Mouse (Mus musculus) intestine, embryonic 14.5 days (tissue): ENCODE measurements around the gene Olfr616. TPM values are rescaled to one million over a fixed set of nuclear protein-coding genes. Genes with fewer than 3 reads are reported as not detected.
"Not testable (repeated sequence)": the region's sequence is repeated elsewhere in the genome, so short reads cannot be mapped to it uniquely, and the experiment has no call there.

ENCODE experiments used
- ATAC-seq: fragments of 200-750 bp; cut with Nextera tagmentation; replicated peaks from 2 replicates; pipeline ENCODE4 v1.8.0; 2017; ENCODE audit warnings: low read depth, moderate number of reproducible peaks, moderate TSS enrichment, moderate library complexity; ENCODE audit not compliant: low FRiP score, low TSS enrichment
- DNase-seq: peaks from one replicate; pipeline ENCODE4 v3.0.0-alpha.2; 2018; ENCODE audit warnings: low spot score
- H3K27ac ChIP-seq: fragments of 300-500 bp; sonication (generic); 2 replicates; pipeline ENCODE4 v1.5.1; 2014; ENCODE audit warnings: low read depth, mild to moderate bottlenecking, control low read depth
- H3K27me3 ChIP-seq: fragments of 300-500 bp; sonication (generic); replicated peaks from 2 replicates; pipeline ENCODE4 v1.6.1; 2014; ENCODE audit warnings: low read length, control low read depth; ENCODE audit not compliant: control insufficient read depth, insufficient read depth
- H3K36me3 ChIP-seq: fragments of 300-500 bp; sonication (generic); 2 replicates; pipeline ENCODE4 v1.6.1; 2014; ENCODE audit warnings: low read length, control low read depth; ENCODE audit not compliant: control insufficient read depth, insufficient read depth
- H3K4me1 ChIP-seq: fragments of 300-500 bp; sonication (generic); replicated peaks from 2 replicates; pipeline ENCODE4 v1.6.1; 2014; ENCODE audit warnings: low read length, control low read depth, mixed read lengths; ENCODE audit not compliant: control insufficient read depth, insufficient read depth
- H3K4me2 ChIP-seq: fragments of 300-500 bp; sonication (generic); 2 replicates; pipeline ENCODE4 v1.6.1; 2014; ENCODE audit warnings: low read length
- H3K4me3 ChIP-seq: fragments of 300-500 bp; sonication (generic); 2 replicates; pipeline ENCODE4 v1.5.1; 2014; ENCODE audit warnings: low read depth, low read length, control low read depth, mixed read lengths
- H3K9ac ChIP-seq: fragments of 300-500 bp; sonication (generic); 2 replicates; pipeline ENCODE4 v1.6.1; 2014; ENCODE audit warnings: mild to moderate bottlenecking, low read length
- H3K9me3 ChIP-seq: fragments of 300-500 bp; sonication (generic); 2 replicates; pipeline ENCODE4 v1.6.1; 2016; ENCODE audit warnings: low read length, control low read depth; ENCODE audit not compliant: control insufficient read depth
- WGBS: fragments of 180-500 bp; shearing (Covaris S2); extraction: QIAGEN DNeasy Blood & Tissue Kit; methylation state at CpG from one replicate; pipeline ENCODE4 v1.1.7; 2014; 5-methylcytosine and 5-hydroxymethylcytosine counted together
- microRNA-seq: library from miRNA; unstranded; fragments of <30 nt; microRNA quantifications from one replicate; pipeline ENCODE4, GENCODE M21; 2016
- polyA plus RNA-seq: library from polyadenylated mRNA; unstranded; fragments of >200 nt; fragmentation: Nextera tagmentation; extraction: Ambion mirVana; gene quantifications from 2 replicates; pipeline ENCODE4 v1.2.1, GENCODE M21; 2014

Gene Olfr616
- polyA plus RNA-seq, 1 experiment from 2014 or later: not detected

- not testable (repeated sequence) for H3K9ac ChIP-seq, H3K27me3 ChIP-seq, H3K36me3 ChIP-seq, ATAC-seq, H3K27ac ChIP-seq, H3K4me3 ChIP-seq, DNase-seq, H3K4me1 ChIP-seq, H3K9me3 ChIP-seq, H3K4me2 ChIP-seq
- whole genome bisulfite sequencing: 67% methylated on average over 1 of the region's 1 CpGs
Observed at GRCm38 (mm10) chr7:103520746-103521145, 48.2 kb downstream of the Olfr616 start, which contains the start of gene Olfr611. Olfr611 (minus strand) TSS chr7:103520846.

Small RNAs within 50 kb of the gene (microRNA-seq; reads per million reads assigned to microRNA genes)
- gene Gm26506: not detected

Other genes starting within 250 kb of the Olfr616 start
- gene Olfr598, start 245.6 kb downstream of the Olfr616 start, polyA plus RNA-seq: not detected in 2 replicates
- gene Olfr599, start 233.2 kb downstream of the Olfr616 start, polyA plus RNA-seq: not detected in 2 replicates
- gene Olfr600, start 219.5 kb downstream of the Olfr616 start, polyA plus RNA-seq: not detected in 2 replicates
- not detected in 2 replicates for gene Olfr601, start 206.5 kb downstream of the Olfr616 start, polyA plus RNA-seq
- not detected in 2 replicates for gene Olfr603, start 183.0 kb downstream of the Olfr616 start, polyA plus RNA-seq
- not detected in 2 replicates for gene Usp17lc, start 154.1 kb downstream of the Olfr616 start, polyA plus RNA-seq
- not detected in 2 replicates for gene Olfr605, start 123.7 kb downstream of the Olfr616 start, polyA plus RNA-seq
- not detected in 2 replicates for gene Olfr606, start 120.1 kb downstream of the Olfr616 start, polyA plus RNA-seq
- not detected in 2 replicates for gene Olfr607, start 105.0 kb downstream of the Olfr616 start, polyA plus RNA-seq
- gene Olfr608, start 99.3 kb downstream of the Olfr616 start, polyA plus RNA-seq: not detected in 2 replicates
- gene Olfr609, start 71.1 kb downstream of the Olfr616 start, polyA plus RNA-seq: not detected in 2 replicates
- gene Olfr610, start 57.0 kb downstream of the Olfr616 start, polyA plus RNA-seq: not detected in 2 replicates
- not detected in 2 replicates for gene Olfr611, start 48.3 kb downstream of the Olfr616 start, polyA plus RNA-seq
- not detected in 2 replicates for gene Olfr612, start 26.4 kb downstream of the Olfr616 start, polyA plus RNA-seq
- gene Olfr613, start 21.1 kb downstream of the Olfr616 start, polyA plus RNA-seq: not detected in 2 replicates
- not detected in 2 replicates for gene Olfr615, start 13.1 kb downstream of the Olfr616 start, polyA plus RNA-seq
- gene Olfr617, start 3.9 kb upstream of the Olfr616 start, polyA plus RNA-seq: not detected in 2 replicates
- gene Olfr618, start 21.0 kb upstream of the Olfr616 start, polyA plus RNA-seq: not detected in 2 replicates
- not detected in 2 replicates for gene Olfr619, start 31.4 kb upstream of the Olfr616 start, polyA plus RNA-seq
- gene Olfr620, start 43.4 kb upstream of the Olfr616 start, polyA plus RNA-seq: not detected in 2 replicates
- not detected in 2 replicates for gene Olfr622, start 73.6 kb upstream of the Olfr616 start, polyA plus RNA-seq
- gene Olfr623, start 94.6 kb upstream of the Olfr616 start, polyA plus RNA-seq: not detected in 2 replicates
- gene Olfr624, start 102.0 kb upstream of the Olfr616 start, polyA plus RNA-seq: 0.03 TPM in 1 of 2 replicates, not detected in the other
- gene Olfr625-ps1, start 113.6 kb upstream of the Olfr616 start, polyA plus RNA-seq: not detected in 2 replicates
- gene Olfr243, start 145.5 kb upstream of the Olfr616 start, polyA plus RNA-seq: not detected in 2 replicates
- not detected in 2 replicates for gene Olfr628, start 161.2 kb upstream of the Olfr616 start, polyA plus RNA-seq
- gene Olfr629, start 175.8 kb upstream of the Olfr616 start, polyA plus RNA-seq: not detected in 2 replicates
- not detected in 2 replicates for gene Olfr630, start 188.2 kb upstream of the Olfr616 start, polyA plus RNA-seq
- gene Olfr69, start 202.5 kb upstream of the Olfr616 start, polyA plus RNA-seq: not detected in 2 replicates
- not detected in 2 replicates for gene Olfr68, start 210.6 kb upstream of the Olfr616 start, polyA plus RNA-seq
- gene Olfr67, start 222.7 kb upstream of the Olfr616 start, polyA plus RNA-seq: not detected in 2 replicates
- gene Hbb-bt, start 244.9 kb upstream of the Olfr616 start, polyA plus RNA-seq: 1,233 and 1,868 TPM in 2 replicates